Mouse (Mus musculus) hindbrain, embryonic 10.5 days (tissue): ENCODE measurements around the gene Kctd2. TPM values are rescaled to one million over a fixed set of nuclear protein-coding genes. Genes with fewer than 3 reads are reported as not detected.
A peak's percentile ranks its signal among the peaks of the same experiment; 100 is the strongest.
"Not testable (repeated sequence)": the region's sequence is repeated elsewhere in the genome, so short reads cannot be mapped to it uniquely, and the experiment has no call there.

ENCODE experiments used
- DNase-seq: peaks from one replicate; pipeline ENCODE4 v3.0.0-alpha.2; 2017; ENCODE audit warnings: low spot score
- H3K27ac ChIP-seq: fragments of 300-500 bp; sonication (generic); 2 replicates; pipeline ENCODE4 v1.5.1; 2016; ENCODE audit warnings: mild to moderate bottlenecking, moderate library complexity
- H3K27me3 ChIP-seq: fragments of 300-500 bp; sonication (generic); 2 replicates; pipeline ENCODE4 v1.6.1; 2016; ENCODE audit warnings: mild to moderate bottlenecking; ENCODE audit not compliant: poor library complexity, insufficient read depth, severe bottlenecking
- H3K36me3 ChIP-seq: fragments of 300-500 bp; sonication (generic); 2 replicates; pipeline ENCODE4 v1.6.1; 2016; ENCODE audit warnings: mild to moderate bottlenecking, moderate library complexity
- H3K4me1 ChIP-seq: fragments of 300-500 bp; sonication (generic); replicated peaks from 2 replicates; pipeline ENCODE4 v1.6.1; 2016; ENCODE audit warnings: mild to moderate bottlenecking
- H3K4me3 ChIP-seq: fragments of 300-500 bp; sonication (generic); 2 replicates; pipeline ENCODE4 v1.5.1; 2016; ENCODE audit warnings: mild to moderate bottlenecking, moderate library complexity
- H3K9me3 ChIP-seq: fragments of 300-500 bp; sonication (generic); 2 replicates; pipeline ENCODE4 v1.6.1; 2016; ENCODE audit warnings: mild to moderate bottlenecking, moderate library complexity
- WGBS: fragments of 180-500 bp; shearing (Covaris S2); methylation state at CpG from one replicate; pipeline ENCODE4 v1.1.7; 2016; 5-methylcytosine and 5-hydroxymethylcytosine counted together
- polyA plus RNA-seq: library from polyadenylated mRNA; unstranded; fragments of >200 nt; fragmentation: Nextera tagmentation; extraction: Ambion mirVana; gene quantifications from 2 replicates; pipeline ENCODE4 v1.2.1, GENCODE M21; 2016

The Kctd2 gene
- polyA plus RNA-seq, 1 experiment from 2014 or later, result 20.1 TPM

GRCm38 (mm10) chr11:115450176-115450575 is 30.2 kb downstream of the Kctd2 start:
- WGBS, result 88% methylated on average over 7 of the region's 7 CpGs
- no peak overlapping the region for H3K4me3 ChIP-seq
- no peaks in the 10 kb centered on the region for H3K36me3 ChIP-seq
- H3K4me1 ChIP-seq, result peaks cover 30% of the 10 kb centered on the region
- no peaks in the 10 kb centered on the region for H3K9me3 ChIP-seq
- DNase-seq, result no peak
- H3K27me3 ChIP-seq, result peaks cover 2% of the 10 kb centered on the region; the same call in 1 of the 2 replicates
- no peak overlapping the region for H3K27ac ChIP-seq

- 88% methylated on average over 8 of the region's 8 CpGs for WGBS
- Histone ChIP-seq H3K4me3 (no peak overlapping the region), H3K9me3 (no peaks in the 10 kb centered on the region), H3K27me3 (peaks cover 2% of the 10 kb centered on the region; the same call in 1 of the 2 replicates), H3K4me1 (peaks cover 25% of the 10 kb centered on the region), H3K27ac (no peak overlapping the region), H3K36me3 (no peaks in the 10 kb centered on the region)
- no peak for DNase-seq
Observed at GRCm38 (mm10) chr11:115451781-115452241, 31.9 kb downstream of the Kctd2 start.

GRCm38 (mm10) chr11:115452281-115452860 is 32.4 kb downstream of the Kctd2 start:
- no peak overlapping the region for H3K27ac ChIP-seq
- H3K4me3 ChIP-seq, result no peak overlapping the region
- WGBS, result 88% methylated on average over 7 of the region's 7 CpGs
- H3K9me3 ChIP-seq, result no peaks in the 10 kb centered on the region
- peaks cover 2% of the 10 kb centered on the region; the same call in 1 of the 2 replicates for H3K27me3 ChIP-seq
- DNase-seq, result no peak
- no peaks in the 10 kb centered on the region for H3K36me3 ChIP-seq
- H3K4me1 ChIP-seq, result peaks cover 25% of the 10 kb centered on the region

- H3K4me3 ChIP-seq, result no peak overlapping the region
- H3K27me3 ChIP-seq, result peaks cover 2% of the 10 kb centered on the region; the same call in 1 of the 2 replicates
- no peaks in the 10 kb centered on the region for H3K36me3 ChIP-seq
- H3K4me1 ChIP-seq, result peaks cover 26% of the 10 kb centered on the region
- 76% methylated on average over 4 of the region's 4 CpGs for WGBS
- no peaks in the 10 kb centered on the region for H3K9me3 ChIP-seq
- H3K27ac ChIP-seq, result no peak overlapping the region
- DNase-seq, result no peak
Observed at GRCm38 (mm10) chr11:115453306-115453705, 33.4 kb downstream of the Kctd2 start.

GRCm38 (mm10) chr11:115454822-115455221 is 34.9 kb downstream of the Kctd2 start:
- H3K36me3 ChIP-seq, H3K9me3 ChIP-seq, H3K4me3 ChIP-seq, H3K27me3 ChIP-seq, H3K27ac ChIP-seq, DNase-seq: not testable (repeated sequence)
- 91% methylated on average over 6 of the region's 6 CpGs for WGBS
- peaks cover 14% of the 10 kb centered on the region for H3K4me1 ChIP-seq

- H3K4me1 ChIP-seq, result peaks cover 14% of the 10 kb centered on the region
- no peak overlapping the region for H3K27ac ChIP-seq
- peaks cover 2% of the 10 kb centered on the region; the same call in 1 of the 2 replicates for H3K27me3 ChIP-seq
- no peaks in the 10 kb centered on the region for H3K36me3 ChIP-seq
- no peak overlapping the region for H3K4me3 ChIP-seq
- H3K9me3 ChIP-seq, result no peaks in the 10 kb centered on the region
- WGBS, result 86% methylated on average over 15 of the region's 15 CpGs
- no peak for DNase-seq
Observed at GRCm38 (mm10) chr11:115455619-115456018, 35.7 kb downstream of the Kctd2 start.

- Histone ChIP-seq H3K9me3 (no peaks in the 10 kb centered on the region), H3K4me3 (no peak overlapping the region), H3K27ac (no peak overlapping the region), H3K27me3 (no peaks in the 10 kb centered on the region), H3K4me1 (peaks cover 17% of the 10 kb centered on the region), H3K36me3 (no peaks in the 10 kb centered on the region)
- no peak for DNase-seq
- 93% methylated on average over 5 of the region's 5 CpGs for WGBS
Observed at GRCm38 (mm10) chr11:115456182-115456581, 36.3 kb downstream of the Kctd2 start.

GRCm38 (mm10) chr11:115457405-115457804 is 37.5 kb downstream of the Kctd2 start:
- H3K27me3 ChIP-seq, result peaks cover 7% of the 10 kb centered on the region; the same call in 1 of the 2 replicates
- 0 out of 2 replicates have a peak overlapping the region, but pooled peaks have one; percentile 23 for H3K27ac ChIP-seq
- no peaks in the 10 kb centered on the region for H3K36me3 ChIP-seq
- no peak for DNase-seq
- peaks cover 24% of the 10 kb centered on the region for H3K4me1 ChIP-seq
- WGBS, result 42% methylated on average over 6 of the region's 6 CpGs
- no peaks in the 10 kb centered on the region for H3K9me3 ChIP-seq
- no peak overlapping the region for H3K4me3 ChIP-seq

- WGBS, result 25% methylated on average over 8 of the region's 8 CpGs
- Histone ChIP-seq H3K4me1 (peaks cover 32% of the 10 kb centered on the region), H3K9me3 (no peaks in the 10 kb centered on the region), H3K27ac (no peak overlapping the region), H3K36me3 (no peaks in the 10 kb centered on the region), H3K4me3 (no peak overlapping the region), H3K27me3 (peaks cover 12% of the 10 kb centered on the region; the same call in 1 of the 2 replicates)
- DNase-seq, result no peak
Observed at GRCm38 (mm10) chr11:115460976-115461375, 41.0 kb downstream of the Kctd2 start.

- Histone ChIP-seq H3K36me3 (no peaks in the 10 kb centered on the region), H3K4me1 (peaks cover 38% of the 10 kb centered on the region), H3K9me3 (no peaks in the 10 kb centered on the region), H3K27ac (no peak overlapping the region), H3K4me3 (no peak overlapping the region), H3K27me3 (peaks cover 12% of the 10 kb centered on the region; the same call in 1 of the 2 replicates)
- 80% methylated on average over 5 of the region's 5 CpGs for WGBS
- no peak for DNase-seq
Observed at GRCm38 (mm10) chr11:115461846-115462242, 41.9 kb downstream of the Kctd2 start.

GRCm38 (mm10) chr11:115462243-115462891 is 42.4 kb downstream of the Kctd2 start, which contains the start of gene Slc16a5:
Slc16a5 (plus strand) TSS chr11:115462474.
- Histone ChIP-seq H3K27me3 (peaks cover 12% of the 10 kb centered on the region; the same call in 1 of the 2 replicates), H3K27ac (0 out of 2 replicates have a peak within 1 kb of the TSS, but pooled peaks have one; percentile 8), H3K4me3 (no peak within 1 kb of the TSS), H3K4me1 (peaks cover 42% of the 10 kb centered on the region), H3K9me3 (no peaks in the 10 kb centered on the region), H3K36me3 (no peaks in the 10 kb centered on the region)
- no peak for DNase-seq
- 80% methylated on average over 16 of the region's 16 CpGs for WGBS

- Histone ChIP-seq H3K27ac (no peak overlapping the region), H3K27me3 (peaks cover 12% of the 10 kb centered on the region; the same call in 1 of the 2 replicates), H3K36me3 (no peaks in the 10 kb centered on the region), H3K4me3 (no peak overlapping the region), H3K4me1 (peaks cover 37% of the 10 kb centered on the region), H3K9me3 (no peaks in the 10 kb centered on the region)
- WGBS, result 80% methylated on average over 11 of the region's 11 CpGs
- no peak for DNase-seq
Observed at GRCm38 (mm10) chr11:115463397-115463796, 43.5 kb downstream of the Kctd2 start.

- Histone ChIP-seq H3K9me3 (no peaks in the 10 kb centered on the region), H3K27me3 (peaks cover 12% of the 10 kb centered on the region), H3K4me3 (no peak overlapping the region), H3K36me3 (no peaks in the 10 kb centered on the region), H3K27ac (no peak overlapping the region), H3K4me1 (peaks cover 35% of the 10 kb centered on the region)
- DNase-seq, result no peak
- WGBS, result 88% methylated on average over 8 of the region's 8 CpGs
Observed at GRCm38 (mm10) chr11:115464851-115465250, 44.9 kb downstream of the Kctd2 start.
